Mouse (Mus musculus) hindbrain, embryonic 15.5 days (tissue): ENCODE measurements at regions not wholly inside any gene's neighbourhood (a gene's known extent, or its start where the extent isn't known, plus 50 kb on each side); places are given as distances from the start of the nearest gene placed in this dataset.

ENCODE experiments used
- ATAC-seq: fragments of 200-750 bp; cut with Nextera tagmentation; 2 replicates; pipeline ENCODE4 v1.8.0; 2017; ENCODE audit warnings: low read depth, moderate number of reproducible peaks, moderate TSS enrichment; ENCODE audit not compliant: low FRiP score
- H3K27ac ChIP-seq: fragments of 300-500 bp; sonication (generic); replicated peaks from 2 replicates; pipeline ENCODE4 v1.5.1; 2015; ENCODE audit warnings: mild to moderate bottlenecking, inconsistent platforms
- H3K27me3 ChIP-seq: fragments of 300-500 bp; sonication (generic); 2 replicates; pipeline ENCODE4 v1.6.1; 2015; ENCODE audit warnings: control low read depth, inconsistent platforms
- H3K36me3 ChIP-seq: fragments of 300-500 bp; sonication (generic); 2 replicates; pipeline ENCODE4 v1.6.1; 2015; ENCODE audit warnings: control low read depth, inconsistent platforms
- H3K4me1 ChIP-seq: fragments of 300-500 bp; sonication (generic); replicated peaks from 2 replicates; pipeline ENCODE4 v1.6.1; 2015; ENCODE audit warnings: control low read depth, inconsistent platforms
- H3K4me2 ChIP-seq: fragments of 300-500 bp; sonication (generic); 2 replicates; pipeline ENCODE4 v1.6.1; 2015; ENCODE audit warnings: moderate library complexity, mild to moderate bottlenecking, inconsistent platforms
- H3K4me3 ChIP-seq: fragments of 300-500 bp; sonication (generic); 2 replicates; pipeline ENCODE4 v1.5.1; 2015; ENCODE audit warnings: mild to moderate bottlenecking, inconsistent platforms
- H3K9ac ChIP-seq: fragments of 300-500 bp; sonication (generic); 2 replicates; pipeline ENCODE4 v1.6.1; 2015; ENCODE audit warnings: inconsistent platforms
- H3K9me3 ChIP-seq: fragments of 300-500 bp; sonication (generic); 2 replicates; pipeline ENCODE4 v1.6.1; 2016; ENCODE audit warnings: control low read depth, inconsistent platforms
- WGBS: fragments of 180-500 bp; shearing (Covaris S2); methylation state at CpG from one replicate; pipeline ENCODE4 v1.1.7; 2015; 5-methylcytosine and 5-hydroxymethylcytosine counted together

- Histone ChIP-seq H3K4me1 (no peaks in the 10 kb centered on the region), H3K4me2 (no peak overlapping the region), H3K27ac (no peak overlapping the region), H3K9ac (no peak overlapping the region), H3K9me3 (no peaks in the 10 kb centered on the region), H3K27me3 (no peaks in the 10 kb centered on the region), H3K4me3 (no peak overlapping the region), H3K36me3 (no peaks in the 10 kb centered on the region)
- WGBS: 78% methylated on average over 14 of the region's 14 CpGs
- no peak for ATAC-seq
Observed at GRCm38 (mm10) chr2:128367266-128368150, 223.5 kb upstream of the Spdye4c start.

DNA sequence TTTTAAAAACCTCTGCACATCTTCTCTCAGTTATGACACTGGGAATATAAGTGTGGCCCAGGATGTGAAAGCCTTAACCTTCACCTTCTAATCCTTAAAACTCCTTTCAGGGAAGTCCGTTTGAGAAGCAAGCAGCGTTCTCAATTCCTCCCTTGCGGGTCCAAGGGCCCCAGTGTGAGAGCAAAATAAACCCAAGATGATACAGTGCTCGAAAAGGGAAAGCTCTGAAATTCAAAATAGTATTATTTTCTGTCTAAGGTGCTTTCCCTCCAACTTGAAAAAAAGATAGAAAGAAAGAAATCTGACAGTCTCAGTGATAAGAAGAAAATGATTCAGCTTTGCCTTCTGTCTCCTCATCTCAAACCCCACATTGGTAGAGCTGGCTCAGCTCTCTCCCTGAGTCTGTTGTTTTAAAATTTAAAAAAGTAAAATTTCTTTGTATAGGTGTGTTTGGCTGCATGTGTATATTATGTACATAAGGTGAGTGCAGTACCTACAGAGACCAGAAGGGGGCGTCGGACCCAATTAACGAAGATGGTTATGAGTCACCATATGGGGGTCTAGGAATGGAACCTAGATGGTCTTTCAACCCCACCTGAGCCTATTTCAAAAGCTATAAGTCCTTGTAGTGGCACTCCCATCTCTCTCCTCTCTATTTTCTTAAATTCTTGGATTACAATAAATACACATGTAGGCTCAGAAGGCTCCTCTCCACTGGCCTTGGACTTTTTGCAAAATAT lies 222.3 kb upstream of the Spdye4c start:
- Histone ChIP-seq H3K27me3 (no peaks in the 10 kb centered on the region), H3K9me3 (no peaks in the 10 kb centered on the region), H3K9ac (no peak overlapping the region), H3K27ac (no peak overlapping the region), H3K4me2 (no peak overlapping the region), H3K4me3 (no peak overlapping the region), H3K4me1 (peaks cover 8% of the 10 kb centered on the region), H3K36me3 (no peaks in the 10 kb centered on the region)
- 77% methylated on average over 7 of the region's 7 CpGs for WGBS
- ATAC-seq: no peak

- Histone ChIP-seq H3K4me3 (no peak overlapping the region), H3K4me1 (peaks cover 12% of the 10 kb centered on the region), H3K27me3 (no peaks in the 10 kb centered on the region), H3K27ac (no peak overlapping the region), H3K9ac (no peak overlapping the region), H3K36me3 (no peaks in the 10 kb centered on the region), H3K4me2 (no peak overlapping the region), H3K9me3 (no peaks in the 10 kb centered on the region)
- no peak for ATAC-seq
- WGBS: 82% methylated on average over 10 of the region's 10 CpGs
Observed at GRCm38 (mm10) chr2:128370821-128371220, 220.2 kb upstream of the Spdye4c start.

DNA sequence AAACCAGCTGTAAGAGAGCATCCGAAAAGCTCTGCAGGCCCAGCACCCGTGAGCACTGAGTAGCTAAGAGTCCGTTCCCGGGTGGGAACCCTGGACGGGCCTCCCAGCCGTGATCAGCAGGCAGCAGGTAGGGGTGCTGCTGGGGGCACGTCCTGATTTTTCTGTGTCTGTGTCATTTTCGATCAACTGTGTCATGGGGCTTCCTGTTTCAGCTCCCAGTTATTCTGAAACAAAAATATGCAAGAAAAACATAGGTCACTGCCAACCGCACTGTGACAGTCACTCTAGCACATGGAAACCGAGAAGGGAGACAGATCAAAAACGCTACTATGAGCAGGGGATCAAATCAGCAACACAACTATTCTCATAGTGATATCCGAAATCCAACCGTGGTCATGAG lies 218.8 kb upstream of the Spdye4c start:
- peaks cover 12% of the 10 kb centered on the region for H3K4me1 ChIP-seq
- no peaks in the 10 kb centered on the region for H3K27me3 ChIP-seq
- no peaks in the 10 kb centered on the region for H3K9me3 ChIP-seq
- H3K4me3 ChIP-seq: no peak overlapping the region
- H3K27ac ChIP-seq: no peak overlapping the region
- no peak overlapping the region for H3K9ac ChIP-seq
- no peaks in the 10 kb centered on the region for H3K36me3 ChIP-seq
- 87% methylated on average over 13 of the region's 13 CpGs for WGBS
- no peak for ATAC-seq
- no peak overlapping the region for H3K4me2 ChIP-seq

DNA sequence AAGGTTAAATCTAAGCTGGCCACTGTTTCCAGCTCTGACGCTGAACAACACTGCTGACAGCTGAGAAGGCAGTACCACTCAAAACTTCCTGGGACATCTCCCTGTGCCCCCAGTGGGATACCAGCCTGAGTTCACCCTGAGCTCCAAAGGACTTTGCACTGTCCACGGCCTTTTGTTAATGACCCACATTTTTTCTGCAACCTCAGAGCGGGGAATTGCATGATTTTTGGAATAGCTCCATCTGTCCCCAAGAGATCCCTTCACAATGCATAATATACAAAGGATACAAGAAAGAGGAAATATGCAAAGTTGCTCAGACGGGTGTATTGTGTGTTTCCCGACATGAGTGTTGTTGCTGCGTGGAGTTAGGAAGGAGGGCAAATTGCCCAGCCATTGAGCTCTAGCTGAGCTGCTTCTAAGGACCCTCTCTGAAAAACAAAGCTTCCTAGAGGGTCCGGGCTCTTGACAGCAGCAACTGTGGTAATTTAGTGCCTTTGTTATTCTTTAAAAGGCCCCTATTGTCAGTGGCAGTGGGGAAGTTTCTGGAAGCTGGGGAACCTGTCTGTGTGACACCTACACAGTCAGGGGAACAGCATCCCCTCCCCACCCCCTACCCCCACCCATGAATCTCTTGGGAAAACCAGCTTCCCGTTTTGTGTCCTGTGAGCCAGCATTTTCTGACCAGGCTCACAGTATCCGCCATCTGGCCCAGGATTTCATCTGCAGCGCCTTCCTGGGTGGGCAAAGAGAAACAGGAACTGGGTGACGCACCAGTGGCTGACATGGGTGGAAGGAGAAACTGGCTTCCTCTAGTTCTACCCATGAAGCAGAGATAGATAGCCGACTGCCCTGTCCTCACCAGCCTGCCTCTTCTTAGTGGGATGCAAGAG lies 217.4 kb upstream of the Spdye4c start:
- Histone ChIP-seq H3K4me3 (no peak overlapping the region), H3K36me3 (no peaks in the 10 kb centered on the region), H3K9ac (no peak overlapping the region), H3K27me3 (no peaks in the 10 kb centered on the region), H3K4me2 (no peak overlapping the region), H3K27ac (no peak overlapping the region; the same call in 1 of the 2 replicates), H3K9me3 (no peaks in the 10 kb centered on the region), H3K4me1 (peaks cover 12% of the 10 kb centered on the region)
- ATAC-seq: no peak
- WGBS: 25% methylated on average over 12 of the region's 12 CpGs

DNA sequence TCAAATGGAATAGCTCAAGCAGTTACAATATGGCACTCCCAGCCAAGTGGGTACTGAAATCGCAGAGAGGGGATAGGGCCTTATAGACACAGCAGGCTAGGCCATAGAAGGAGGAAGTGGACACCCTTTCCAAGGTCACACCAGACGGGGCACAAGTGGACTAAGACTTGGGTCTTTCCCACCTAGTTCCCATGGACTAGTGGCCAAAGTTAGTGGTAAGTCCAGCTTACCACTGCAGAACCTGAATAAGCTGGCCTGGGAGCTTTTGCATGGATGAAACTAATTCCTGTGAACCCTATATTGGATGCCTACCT lies 216.8 kb upstream of the Spdye4c start:
- Histone ChIP-seq H3K27ac (no peak overlapping the region), H3K4me2 (no peak overlapping the region), H3K9ac (no peak overlapping the region), H3K4me3 (no peak overlapping the region), H3K9me3 (no peaks in the 10 kb centered on the region), H3K4me1 (peaks cover 12% of the 10 kb centered on the region), H3K27me3 (no peaks in the 10 kb centered on the region), H3K36me3 (no peaks in the 10 kb centered on the region)
- 87% methylated on average over 2 of the region's 2 CpGs for WGBS
- ATAC-seq: no peak

GRCm38 (mm10) chr2:128374926-128375325 lies 216.1 kb upstream of the Spdye4c start:
- H3K36me3 ChIP-seq: no peaks in the 10 kb centered on the region
- 98% methylated on average over 5 of the region's 5 CpGs for WGBS
- ATAC-seq: no peak
- H3K9me3 ChIP-seq: no peaks in the 10 kb centered on the region
- no peak overlapping the region for H3K9ac ChIP-seq
- no peak overlapping the region for H3K4me2 ChIP-seq
- no peak overlapping the region for H3K27ac ChIP-seq
- no peaks in the 10 kb centered on the region for H3K27me3 ChIP-seq
- H3K4me1 ChIP-seq: peaks cover 18% of the 10 kb centered on the region
- no peak overlapping the region for H3K4me3 ChIP-seq

DNA sequence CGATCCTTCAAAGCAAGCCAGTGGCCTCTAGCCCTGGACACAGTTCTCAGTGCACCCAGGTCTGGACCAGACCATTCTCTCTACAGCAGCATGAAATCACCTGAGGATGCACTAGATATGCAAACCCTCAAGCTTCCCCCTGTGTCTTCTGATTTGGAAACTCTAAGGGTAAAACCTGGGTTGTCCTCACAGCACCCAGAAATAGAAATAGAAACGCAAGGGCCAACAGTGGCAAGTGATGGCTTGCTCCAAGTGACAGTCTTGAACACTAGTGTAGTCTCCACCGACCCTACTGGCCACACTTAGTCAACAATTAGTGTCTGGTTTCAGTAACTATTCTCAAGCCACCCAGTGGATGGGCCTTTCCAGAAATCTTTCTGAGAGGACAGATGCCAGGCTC lies 215.2 kb upstream of the Spdye4c start:
- no peak overlapping the region for H3K4me3 ChIP-seq
- H3K36me3 ChIP-seq: no peaks in the 10 kb centered on the region
- peaks cover 26% of the 10 kb centered on the region for H3K4me1 ChIP-seq
- no peak for ATAC-seq
- no peaks in the 10 kb centered on the region for H3K27me3 ChIP-seq
- no peak overlapping the region for H3K9ac ChIP-seq
- no peaks in the 10 kb centered on the region for H3K9me3 ChIP-seq
- H3K4me2 ChIP-seq: no peak overlapping the region
- H3K27ac ChIP-seq: no peak overlapping the region
- WGBS: 95% methylated on average over 3 of the region's 3 CpGs

- H3K36me3 ChIP-seq: no peaks in the 10 kb centered on the region
- H3K9ac ChIP-seq: no peak overlapping the region
- no peaks in the 10 kb centered on the region for H3K27me3 ChIP-seq
- H3K27ac ChIP-seq: no peak overlapping the region
- WGBS: 85% methylated on average over 6 of the region's 6 CpGs
- H3K9me3 ChIP-seq: no peaks in the 10 kb centered on the region
- H3K4me1 ChIP-seq: peaks cover 26% of the 10 kb centered on the region
- no peak overlapping the region for H3K4me3 ChIP-seq
- no peak for ATAC-seq
- H3K4me2 ChIP-seq: no peak overlapping the region
Observed at GRCm38 (mm10) chr2:128377176-128377575, 213.8 kb upstream of the Spdye4c start.

- Histone ChIP-seq H3K9ac (no peak overlapping the region), H3K4me1 (peaks cover 26% of the 10 kb centered on the region), H3K27me3 (no peaks in the 10 kb centered on the region), H3K4me3 (no peak overlapping the region), H3K27ac (no peak overlapping the region), H3K9me3 (no peaks in the 10 kb centered on the region), H3K36me3 (no peaks in the 10 kb centered on the region), H3K4me2 (no peak overlapping the region)
- 75% methylated on average over 10 of the region's 10 CpGs for WGBS
- ATAC-seq: no peak
Observed at GRCm38 (mm10) chr2:128377680-128378079, 213.3 kb upstream of the Spdye4c start.

DNA sequence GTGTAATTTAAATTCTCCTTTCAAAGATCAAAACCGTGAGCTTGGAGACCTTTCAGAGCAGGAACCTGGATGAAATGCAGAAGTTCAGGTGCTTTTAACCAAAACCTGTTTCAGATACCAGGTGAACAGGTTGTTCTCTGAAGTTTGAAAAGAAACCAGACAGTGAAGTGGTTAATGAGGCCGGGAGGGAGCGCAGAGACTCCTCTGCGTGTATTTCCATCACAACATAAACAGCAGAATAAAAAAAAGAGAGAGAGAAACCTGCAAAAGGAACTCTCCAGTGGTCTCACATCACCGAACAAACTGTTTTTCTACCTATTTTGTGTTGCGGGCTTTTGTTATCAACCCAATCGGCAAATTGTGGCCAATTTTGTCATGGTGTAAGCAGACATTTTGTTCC lies 212.6 kb upstream of the Spdye4c start:
- H3K27me3 ChIP-seq: no peaks in the 10 kb centered on the region
- no peak for ATAC-seq
- H3K4me1 ChIP-seq: peaks cover 20% of the 10 kb centered on the region
- no peaks in the 10 kb centered on the region for H3K9me3 ChIP-seq
- no peaks in the 10 kb centered on the region for H3K36me3 ChIP-seq
- WGBS: 76% methylated on average over 7 of the region's 7 CpGs
- H3K4me2 ChIP-seq: no peak overlapping the region
- no peak overlapping the region for H3K9ac ChIP-seq
- no peak overlapping the region for H3K4me3 ChIP-seq
- no peak overlapping the region for H3K27ac ChIP-seq

DNA sequence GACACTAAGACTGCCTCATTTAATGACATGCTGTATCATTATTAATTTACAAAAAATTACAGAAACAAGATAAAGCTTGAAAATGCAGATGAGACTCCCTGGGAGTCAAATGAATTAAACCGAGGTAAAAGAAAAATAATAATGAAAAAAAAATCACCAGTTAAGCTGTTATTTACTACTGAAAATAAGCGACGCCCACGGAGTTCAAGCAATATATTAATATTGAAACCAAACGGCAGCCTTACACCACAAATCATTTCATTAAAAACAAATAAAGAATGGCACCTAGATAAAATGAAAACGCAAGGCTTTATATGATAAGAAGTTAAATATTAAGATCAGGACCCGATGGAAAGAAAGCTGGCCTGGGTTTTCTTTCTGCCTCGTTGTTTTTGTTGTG lies 211.9 kb upstream of the Spdye4c start:
- Histone ChIP-seq H3K4me2 (no peak overlapping the region), H3K9ac (no peak overlapping the region), H3K4me3 (no peak overlapping the region), H3K4me1 (peaks cover 17% of the 10 kb centered on the region; the same call in 1 of the 2 replicates), H3K9me3 (no peaks in the 10 kb centered on the region), H3K27me3 (no peaks in the 10 kb centered on the region), H3K27ac (no peak overlapping the region), H3K36me3 (no peaks in the 10 kb centered on the region)
- 70% methylated on average over 8 of the region's 8 CpGs for WGBS
- no peak for ATAC-seq
